Mouse (Mus musculus): Measurements from ENCODE around the gene Trim66. TPM values are rescaled to one million over a fixed set of nuclear protein-coding genes. Genes with fewer than 3 reads are reported as not detected.
A peak's percentile ranks its signal among the peaks of the same experiment; 100 is the strongest.

The Trim66 gene
- total RNA-seq, 2 experiments from 2014 or later, result 0.29 TPM

GRCm38 (mm10) chr7:109456563-109456962 is 51.4 kb downstream of the Trim66 start:
- no peak for DNase-seq (ENCODE audit: low spot score in 2 of 2)

DNA sequence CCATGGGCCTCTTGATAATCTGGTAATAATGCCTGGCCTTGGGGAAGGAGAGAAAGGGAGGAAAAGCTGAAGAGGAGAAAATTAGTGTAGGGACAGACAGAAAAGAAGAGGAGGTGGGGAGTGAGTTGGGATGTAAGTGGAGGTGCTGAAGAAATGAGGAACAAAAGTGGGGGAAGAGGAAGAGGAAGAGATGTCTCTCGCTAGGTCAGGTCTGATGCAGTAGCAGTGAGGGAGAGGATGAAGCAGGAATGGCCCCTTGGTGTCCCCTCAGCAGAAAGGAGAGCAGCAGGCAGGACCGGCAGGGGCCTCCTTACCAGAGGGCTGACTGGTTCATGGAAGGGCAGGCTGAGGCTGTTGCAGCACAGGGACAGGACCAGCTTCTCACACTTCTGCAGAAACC is 52.2 kb downstream of the Trim66 start:
- no peak for DNase-seq (ENCODE audit: low spot score in 2 of 2)

- DNase-seq (ENCODE audit: low spot score in 2 of 2), result no peak
These were observed 53.1 kb downstream of the Trim66 start for GRCm38 (mm10) chr7:109454856-109455255.

GRCm38 (mm10) chr7:109448060-109448459 is 59.9 kb downstream of the Trim66 start:
- DNase-seq (ENCODE audit: low spot score in 2 of 2), result no peak

DNA sequence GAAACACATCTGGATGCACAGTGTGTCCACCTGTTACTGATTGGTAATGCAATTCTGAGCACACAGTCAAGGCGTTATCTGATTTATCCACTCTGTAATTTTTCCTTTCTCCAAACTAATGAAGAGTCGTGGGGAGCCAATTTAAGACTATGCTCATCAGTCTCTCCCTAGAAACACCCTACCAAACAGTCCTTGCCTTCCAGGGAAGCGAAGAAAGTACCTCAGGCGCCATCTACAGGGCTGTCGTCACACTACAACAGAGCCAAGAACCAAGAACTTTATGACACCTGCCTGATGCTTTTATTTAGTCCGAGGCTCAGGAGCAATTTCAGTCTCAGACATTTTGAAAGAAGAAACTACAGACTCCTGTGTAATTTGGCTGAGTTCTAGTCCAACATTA is 62.9 kb downstream of the Trim66 start:
- DNase-seq (ENCODE audit: low spot score in 2 of 2), result peak in 1 of 2 experiments; percentile 35

- DNase-seq (ENCODE audit: low spot score in 2 of 2), result no peak
These were observed 65.2 kb downstream of the Trim66 start for GRCm38 (mm10) chr7:109442739-109443138.

DNA sequence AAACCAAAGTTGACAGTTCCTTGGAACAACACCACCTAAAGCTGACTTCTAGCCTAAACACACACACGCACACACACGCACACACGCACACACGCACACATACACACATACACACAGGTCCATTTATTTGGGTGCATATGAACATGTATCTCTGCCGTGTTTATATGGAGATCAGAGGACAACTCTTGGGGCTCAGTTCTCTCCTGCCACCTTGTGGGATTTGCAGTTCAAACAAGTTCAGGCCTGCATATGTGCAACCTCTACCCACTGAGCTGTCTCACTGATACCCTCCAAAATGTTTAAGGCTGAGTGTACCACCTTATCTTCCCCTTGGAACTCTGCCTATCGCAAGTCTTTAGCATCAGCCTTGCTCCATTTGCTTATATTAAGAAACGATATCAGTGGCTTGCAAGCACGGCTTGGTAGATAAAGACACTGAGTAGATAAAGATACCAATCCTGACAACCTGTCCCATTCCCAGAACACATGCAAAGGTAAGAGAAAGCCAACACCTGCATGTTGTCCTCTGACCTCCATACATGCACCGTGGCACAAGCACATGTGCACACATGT is 67.2 kb downstream of the Trim66 start:
- DNase-seq (ENCODE audit: low spot score in 2 of 2), result no peak

DNA sequence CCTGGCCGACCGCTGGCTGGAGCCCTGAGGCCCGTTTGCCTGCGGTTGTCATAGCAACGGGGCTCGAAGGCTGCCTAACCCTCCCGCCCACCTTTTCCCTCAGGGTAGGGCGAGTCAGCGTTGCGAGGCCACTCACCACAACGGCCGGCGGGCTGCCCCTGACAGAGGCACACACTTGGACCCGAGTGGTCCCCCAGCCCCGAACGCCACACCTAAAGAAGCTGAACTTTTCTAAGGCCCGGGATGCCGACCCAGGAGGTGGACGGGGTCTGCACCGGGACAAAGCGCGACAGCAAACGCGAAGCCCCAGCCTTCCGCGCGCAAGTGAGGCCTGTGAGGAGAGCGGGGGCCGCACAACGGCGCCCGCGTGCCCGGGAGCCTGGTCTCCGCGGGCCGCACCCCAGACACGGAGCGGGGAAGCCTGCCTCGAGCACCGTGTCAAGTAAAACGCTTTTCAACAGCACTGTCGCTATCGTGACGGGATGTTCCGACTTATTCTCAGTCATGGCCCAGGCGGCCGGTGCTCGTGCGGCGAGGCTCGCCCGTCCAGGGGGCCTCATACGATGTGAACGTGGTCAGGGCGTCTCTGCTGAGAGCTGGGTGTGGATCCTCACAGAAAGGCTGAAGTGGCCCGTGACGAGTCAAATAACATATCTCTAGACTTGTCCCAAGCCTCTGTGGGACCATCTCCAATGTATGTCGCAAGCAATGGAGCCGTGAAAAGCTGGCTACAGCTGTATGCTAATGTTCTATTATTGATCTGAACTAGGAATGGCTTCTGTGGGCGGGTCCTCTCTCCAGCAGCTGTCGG is 68.9 kb downstream of the Trim66 start, which contains the start of gene Stk33:
Gene Stk33, minus strand, starts transcription at position 301 of the 811 bp plus-strand sequence.
- peak; percentile 33 to 48 for DNase-seq (ENCODE audit: low spot score in 2 of 2)

GRCm38 (mm10) chr7:109424422-109425159 is 83.3 kb downstream of the Trim66 start:
- no peak for DNase-seq (ENCODE audit: low spot score in 2 of 2)

DNA sequence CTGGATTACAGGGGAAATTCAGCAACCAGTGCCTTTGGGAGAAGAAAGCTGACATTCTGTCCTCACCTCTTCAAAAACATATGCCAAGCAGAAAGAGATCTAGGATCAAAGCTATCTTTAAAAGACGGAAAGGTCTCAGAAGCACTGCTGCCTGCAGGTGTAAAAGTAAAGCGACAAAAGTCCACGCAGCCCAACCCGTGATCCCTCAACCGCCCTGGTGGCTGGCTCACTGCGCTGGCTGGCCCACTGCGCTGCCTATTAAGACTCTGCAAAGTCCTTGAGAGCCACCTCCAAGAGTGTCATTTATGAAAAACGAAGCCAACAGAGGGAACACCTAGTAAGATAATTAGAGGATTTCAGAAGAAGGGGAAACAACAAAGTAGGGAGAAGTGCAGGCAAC is 85.1 kb downstream of the Trim66 start:
- DNase-seq (ENCODE audit: low spot score in 2 of 2), result no peak

DNA sequence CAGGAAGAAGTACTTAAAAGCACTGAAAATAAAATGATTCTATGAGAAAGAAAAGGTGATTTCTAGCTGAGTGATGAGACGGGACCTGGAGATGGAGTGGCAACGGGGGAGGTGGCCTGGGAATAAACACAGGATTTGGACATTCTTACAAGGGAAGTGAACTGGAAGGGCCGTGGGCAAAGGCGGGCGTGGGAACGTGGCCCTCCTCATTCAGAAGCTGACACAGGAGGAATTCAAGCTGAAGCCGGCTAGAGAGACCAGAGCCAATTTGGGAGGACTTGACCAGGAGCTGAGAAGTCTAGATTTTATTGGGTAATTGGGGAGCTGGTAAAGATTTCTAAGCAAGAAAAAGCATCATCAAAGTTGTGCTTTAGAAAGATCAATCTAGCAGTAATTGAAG is 102.4 kb downstream of the Trim66 start:
- no peak for DNase-seq (ENCODE audit: low spot score in 2 of 2)

GRCm38 (mm10) chr7:109399299-109399698 is 108.6 kb downstream of the Trim66 start:
- no peak for DNase-seq (ENCODE audit: low spot score in 2 of 2)

Small RNA genes lying within 50 kb of the gene (microRNA-seq; reads per million reads assigned to microRNA genes)
- not detected for gene Gm47284

Other genes with a start within 250 kb of the Trim66 start
- under 1 TPM; 0.39 to 0.67 TPM for gene Stk33, start 69.1 kb downstream of the Trim66 start, total RNA-seq (2021)
- gene Rpl27a, start 11.0 kb upstream of the Trim66 start, total RNA-seq (2021), result 100 to 1,000 TPM; 188 to 197 TPM
- 10 to 100 TPM; 45.5 to 47.6 TPM for gene St5, start 195.5 kb upstream of the Trim66 start, total RNA-seq (2021)
- 10 to 100 TPM; 15.2 to 17.6 TPM for gene Akip1, start 195.6 kb upstream of the Trim66 start, total RNA-seq (2021)
- gene BC051019, start 215.7 kb upstream of the Trim66 start, total RNA-seq (2021), result not detected
- gene Ascl3, start 223.6 kb upstream of the Trim66 start, total RNA-seq (2021), result not detected
- gene Tmem9b, start 244.7 kb upstream of the Trim66 start, total RNA-seq (2021), result 10 to 100 TPM; 22.5 to 24.4 TPM